ENCODE assay signal across 24 mouse cellular contexts in genomic region chr13:97473971-97474365, GRCm38 (mm10).
"Had no signal": no experiment of that assay in that cellular context is flagged by ENCODE, and none has a peak within 500 bp of the region (broad histone marks: within the 10 kb centered on the region; RNA-seq: fewer than 3 reads in every experiment).

No protein-coding gene starts in this region.

- H3K27ac ChIP-seq: gastrocnemius, adult 2 months; heart, embryonic 10.5 days; hindbrain, embryonic 13.5 days; hindbrain, embryonic 15.5 days; hindbrain, postnatal 0 days; kidney, embryonic 15.5 days; kidney, postnatal 0 days; limb, embryonic 13.5 days; limb, embryonic 15.5 days; liver, embryonic 12.5 days; liver, embryonic 14.5 days had no signal

- H3K4me2 ChIP-seq: heart, embryonic 12.5 days; hindbrain, embryonic 13.5 days; hindbrain, embryonic 15.5 days; kidney, embryonic 15.5 days; limb, embryonic 13.5 days; limb, embryonic 15.5 days; liver, embryonic 12.5 days had no signal

- H3K4me3 ChIP-seq: gastrocnemius, adult 2 months; heart, embryonic 10.5 days; heart, embryonic 12.5 days; hindbrain, embryonic 13.5 days; hindbrain, embryonic 15.5 days; kidney, embryonic 15.5 days; limb, embryonic 13.5 days; limb, embryonic 15.5 days; liver, embryonic 12.5 days had no signal

- H3K9ac ChIP-seq: heart, embryonic 12.5 days; hindbrain, embryonic 13.5 days; hindbrain, embryonic 15.5 days; kidney, embryonic 15.5 days; limb, embryonic 13.5 days; limb, embryonic 15.5 days; liver, embryonic 12.5 days; liver, embryonic 14.5 days had no signal

- H3K27me3 ChIP-seq: heart, embryonic 12.5 days; hindbrain, embryonic 13.5 days; hindbrain, embryonic 15.5 days; kidney, embryonic 15.5 days; limb, embryonic 13.5 days; limb, embryonic 15.5 days; liver, embryonic 12.5 days had no signal

- H3K9me3 ChIP-seq: heart, embryonic 10.5 days; hindbrain, embryonic 13.5 days; hindbrain, embryonic 15.5 days; kidney, embryonic 15.5 days; limb, embryonic 13.5 days; limb, embryonic 15.5 days; liver, embryonic 12.5 days had no signal

- DNase-seq: gastrocnemius, adult 2 months; gastrocnemius, postnatal 10 days; gastrocnemius, postnatal 25 days; heart, adult 18-20 months; heart, postnatal 10 days; heart, postnatal 36 days; kidney, adult 11 months; kidney, adult 2 months; kidney, adult 9 months; kidney, postnatal 14 days; layer of hippocampus, adult 9-11 months; layer of hippocampus, postnatal 36 days had no signal

- H3K36me3 ChIP-seq: heart, embryonic 10.5 days; heart, embryonic 12.5 days; hindbrain, embryonic 13.5 days; hindbrain, embryonic 15.5 days; kidney, embryonic 15.5 days; limb, embryonic 13.5 days; limb, embryonic 15.5 days; liver, embryonic 12.5 days had no signal

- ATAC-seq: hindbrain, postnatal 0 days; intestine, embryonic 16.5 days; liver, embryonic 12.5 days had no signal
